Mouse (Mus musculus) left cerebral cortex, postnatal 4 days (tissue): ENCODE results near the gene Tnpo1. TPM values are rescaled to one million over a fixed set of nuclear protein-coding genes. Genes with fewer than 3 reads are reported as not detected.
"Not testable (repeated sequence)": the region's sequence is repeated elsewhere in the genome, so short reads cannot be mapped to it uniquely, and the experiment has no call there.

Source experiments
- DNase-seq: peaks from one replicate; pipeline ENCODE4 v3.0.0-alpha.2; 2022
- intact Hi-C: fragments of 180-260 bp; cut with DNase I; formaldehyde crosslinking; loops from one replicate; pipeline ENCODE4 v1.15.1; 2025
- total RNA-seq, 2 experiments: library from RNA; stranded (reverse); gene quantifications; 2 replicates each; pipeline ENCODE4 v1.2.3; 2021

The Tnpo1 gene
- total RNA-seq, 2 experiments from 2014 or later, result 98.9 to 122 TPM

GRCm38 (mm10) chr13:98832451-98833450 is 93.4 kb downstream of the Tnpo1 start:
- intact Hi-C loops, result no loop called here

DNA sequence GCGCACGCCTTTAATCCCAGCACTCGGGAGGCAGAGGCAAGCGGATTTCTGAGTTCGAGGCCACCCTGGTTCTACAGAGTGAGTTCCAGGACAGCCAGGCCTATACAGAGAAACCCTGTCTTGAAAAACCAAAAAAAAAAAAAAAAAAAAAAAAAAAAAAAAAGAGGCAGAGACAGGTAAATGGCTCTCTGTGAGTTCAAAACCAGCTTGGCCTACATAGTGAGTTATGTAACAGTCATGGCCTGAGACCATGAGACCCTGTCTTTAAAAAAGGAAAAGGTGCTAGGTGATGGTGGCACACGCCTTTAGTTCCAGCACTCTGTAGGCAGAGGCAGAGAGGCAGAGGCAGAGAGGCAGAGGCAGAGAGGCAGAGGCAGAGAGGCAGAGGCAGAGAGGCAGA is 97.2 kb downstream of the Tnpo1 start:
- DNase-seq, intact Hi-C loops: not testable (repeated sequence)

More at GRCm38 (mm10) chr13:98832451-98833450, 93.4 kb downstream of the Tnpo1 start:
- no peak for DNase-seq

GRCm38 (mm10) chr13:98825574-98825973 is 100.6 kb downstream of the Tnpo1 start:
- DNase-seq, result no peak
- intact Hi-C loops, result no loop called here

DNA sequence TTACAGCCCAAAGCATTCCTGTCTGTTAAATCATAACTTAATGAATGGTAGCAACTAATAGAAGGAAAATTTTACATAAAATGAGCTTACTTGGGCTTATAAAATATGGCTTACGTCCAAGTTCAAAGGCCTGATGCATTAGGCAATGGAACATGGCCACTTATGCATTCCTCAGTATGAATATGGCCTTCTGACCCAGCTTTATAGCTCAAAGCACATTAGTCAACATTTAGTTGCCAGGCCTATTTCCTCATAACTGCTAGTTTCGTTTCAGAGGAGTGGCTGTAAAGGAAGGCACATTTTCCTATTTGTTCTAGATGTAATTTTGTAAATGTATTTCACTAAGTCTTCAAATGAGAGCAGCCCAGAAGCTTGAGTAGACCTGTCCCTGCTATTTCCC is 107.1 kb downstream of the Tnpo1 start:
- intact Hi-C loops, result no loop called here

DNA sequence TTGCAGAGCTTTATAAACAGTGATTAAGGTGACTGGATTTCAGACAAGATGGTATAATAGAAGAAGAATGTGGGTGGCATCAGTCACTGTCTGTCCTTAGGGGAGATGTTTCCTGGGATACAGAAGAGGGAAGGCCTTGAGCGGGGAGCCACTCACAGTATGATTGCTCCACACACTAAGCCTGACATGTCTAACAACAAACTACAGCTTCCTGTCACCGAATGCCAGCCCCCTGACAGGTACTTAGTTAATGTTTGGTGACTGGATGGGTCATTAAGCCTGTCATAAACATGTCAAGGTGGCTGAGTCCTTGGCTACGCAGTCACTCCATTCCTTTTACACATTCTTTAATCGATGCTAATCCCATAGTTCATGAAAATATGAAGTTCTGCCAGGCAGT is 108.0 kb downstream of the Tnpo1 start:
- intact Hi-C loops, result no loop called here

More for the DNA sequence above, 107.1 kb downstream of the Tnpo1 start:
- DNase-seq, result no peak

DNA sequence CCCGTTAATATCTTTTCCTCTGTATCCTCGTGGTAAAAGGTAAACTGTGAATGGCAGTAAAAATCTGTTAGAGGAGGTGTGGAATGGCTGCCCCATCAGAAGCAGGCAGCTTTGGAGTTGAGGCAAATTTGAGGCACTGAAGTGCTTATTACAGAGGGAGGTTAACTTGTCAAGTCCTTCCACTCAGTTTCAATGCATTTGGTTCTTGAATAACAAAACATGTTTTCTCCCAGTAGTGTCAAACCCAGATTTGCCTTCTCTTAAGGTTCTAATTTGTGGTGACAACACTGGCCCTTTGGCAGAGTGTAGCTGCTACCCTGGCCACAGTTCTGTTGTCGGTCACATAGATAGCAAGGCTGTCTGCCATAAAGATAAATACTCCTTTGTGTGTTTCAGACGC is 108.4 kb downstream of the Tnpo1 start:
- no peak for DNase-seq
- intact Hi-C loops, result no loop called here

More for the DNA sequence above, 108.0 kb downstream of the Tnpo1 start:
- DNase-seq, result no peak

DNA sequence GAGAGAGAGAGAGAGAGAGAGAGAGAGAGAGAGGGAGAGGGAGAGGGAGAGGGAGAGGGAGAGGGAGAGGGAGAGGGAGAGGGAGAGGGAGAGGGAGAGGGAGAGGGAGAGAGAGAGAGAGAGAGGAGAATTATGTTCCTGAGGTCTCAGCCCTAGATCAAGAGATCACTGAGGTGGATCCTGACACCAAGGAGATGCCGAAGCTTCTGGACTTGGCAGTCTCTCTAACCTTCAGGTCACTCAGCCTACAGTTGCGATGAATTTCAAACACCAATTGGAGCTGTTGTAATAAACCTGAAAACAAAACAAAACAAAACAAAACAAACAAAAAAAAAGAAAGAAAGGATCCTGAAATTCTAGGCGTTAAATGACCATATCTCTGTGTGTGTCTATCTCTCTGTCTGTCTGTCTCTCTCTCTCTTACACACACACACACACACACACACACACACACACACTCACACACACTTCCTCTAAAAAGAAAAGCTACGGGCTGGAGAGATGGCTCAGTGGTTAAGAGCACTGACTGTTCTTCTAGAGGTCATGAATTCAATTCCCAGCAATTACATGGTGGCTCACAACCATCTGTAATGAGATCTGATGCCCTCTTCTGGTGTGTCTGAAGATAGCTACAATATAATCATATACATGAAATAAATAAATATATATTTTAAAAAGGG is 109.1 kb downstream of the Tnpo1 start:
- intact Hi-C loops, result not testable (repeated sequence)

DNA sequence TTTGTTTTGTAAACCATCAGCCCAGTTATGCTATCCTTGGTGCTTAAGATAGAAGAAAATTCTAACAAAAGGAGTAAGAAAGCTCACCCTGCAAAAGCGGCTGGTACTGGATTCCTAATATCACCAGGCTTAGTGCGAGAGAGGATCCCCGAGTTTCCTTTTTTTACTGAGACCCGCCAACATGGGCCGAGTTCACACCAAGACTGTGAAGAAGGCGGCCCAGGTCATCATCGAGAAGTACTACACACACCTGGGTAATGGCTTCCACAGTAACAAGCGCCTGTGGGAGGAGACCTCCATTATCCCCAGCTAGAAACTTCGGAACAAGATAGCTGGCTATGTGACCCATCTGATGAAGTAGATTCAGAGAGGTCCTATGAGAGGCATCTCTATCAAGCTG is 109.6 kb downstream of the Tnpo1 start:
- DNase-seq, result no peak

More for the DNA sequence above, 109.1 kb downstream of the Tnpo1 start:
- not testable (repeated sequence) for DNase-seq

GRCm38 (mm10) chr13:98815147-98815785 is 110.9 kb downstream of the Tnpo1 start, which contains the start of gene Fcho2:
Gene Fcho2, minus strand, starts transcription at chr13:98815449.
- peak; percentile 97 for DNase-seq
- intact Hi-C loops, result no loop called here

More for the DNA sequence above, 109.6 kb downstream of the Tnpo1 start:
- intact Hi-C loops, result no loop called here

- DNase-seq, result peak; percentile 36
- intact Hi-C loops, result no loop called here
These were observed 111.7 kb downstream of the Tnpo1 start for GRCm38 (mm10) chr13:98814275-98815040.

- DNase-seq, result no peak
- intact Hi-C loops, result no loop called here
These were observed 112.4 kb downstream of the Tnpo1 start for GRCm38 (mm10) chr13:98813596-98814274.

DNA sequence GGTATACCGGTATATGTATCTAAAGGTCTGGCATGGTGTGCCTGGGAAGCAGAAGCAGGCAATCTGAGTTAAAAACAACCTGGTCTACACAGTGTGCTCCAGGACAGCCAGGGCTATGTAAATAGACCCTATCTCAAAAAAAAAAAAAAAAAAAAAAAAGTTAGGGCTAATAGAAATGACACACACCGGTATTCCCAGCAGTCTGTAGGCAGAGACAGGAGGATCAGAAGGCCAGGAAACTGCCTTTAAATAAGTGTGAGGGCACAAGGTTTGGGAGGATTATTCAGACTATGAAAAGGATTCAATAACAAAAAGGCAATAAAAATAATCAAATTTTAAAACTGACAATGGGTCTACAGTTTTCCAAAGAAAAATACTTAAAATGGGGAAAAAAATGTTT is 113.0 kb downstream of the Tnpo1 start:
- intact Hi-C loops, result no loop called here
- no peak for DNase-seq

DNA sequence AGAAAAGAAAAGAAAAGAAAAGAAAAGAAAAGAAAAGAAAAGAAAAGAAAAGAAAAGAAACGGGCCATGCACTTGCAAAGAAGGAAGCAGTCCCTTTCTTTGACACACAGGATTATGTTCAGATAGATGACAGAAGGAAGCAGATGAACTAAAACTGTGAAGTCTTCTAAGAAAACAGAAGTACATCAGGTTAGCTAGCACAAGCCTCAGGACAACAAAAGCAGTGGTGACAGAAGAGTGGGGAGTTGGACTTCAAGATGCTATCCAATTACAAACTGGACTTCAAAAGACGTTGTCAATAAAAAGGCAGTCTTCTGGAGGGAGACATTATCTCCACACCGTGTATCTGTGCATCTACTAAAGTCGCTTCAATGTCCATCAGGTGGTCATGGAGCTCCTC is 113.9 kb downstream of the Tnpo1 start:
- intact Hi-C loops, result no loop called here
- no peak for DNase-seq

GRCm38 (mm10) chr13:98810143-98810542 is 116.0 kb downstream of the Tnpo1 start:
- intact Hi-C loops, result no loop called here
- no peak for DNase-seq

DNA sequence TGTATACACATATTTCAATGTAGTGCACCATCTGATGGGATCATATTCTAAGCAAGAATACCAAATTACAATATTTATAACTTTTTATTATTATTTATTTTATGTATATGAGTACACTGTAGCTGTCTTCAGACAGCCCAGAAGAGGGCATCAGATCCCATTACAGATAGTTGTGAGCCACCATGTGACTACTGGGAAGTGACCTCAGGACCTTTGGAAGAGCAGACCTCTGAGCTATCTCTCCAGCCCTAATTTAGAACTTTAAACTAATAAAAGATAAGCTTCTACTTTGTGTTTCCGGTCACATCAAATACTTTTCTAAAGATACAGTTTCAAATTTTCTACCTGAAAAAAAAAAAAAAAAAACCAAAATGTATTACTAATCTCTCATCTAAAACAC is 117.1 kb downstream of the Tnpo1 start:
- no peak for DNase-seq
- intact Hi-C loops, result no loop called here

DNA sequence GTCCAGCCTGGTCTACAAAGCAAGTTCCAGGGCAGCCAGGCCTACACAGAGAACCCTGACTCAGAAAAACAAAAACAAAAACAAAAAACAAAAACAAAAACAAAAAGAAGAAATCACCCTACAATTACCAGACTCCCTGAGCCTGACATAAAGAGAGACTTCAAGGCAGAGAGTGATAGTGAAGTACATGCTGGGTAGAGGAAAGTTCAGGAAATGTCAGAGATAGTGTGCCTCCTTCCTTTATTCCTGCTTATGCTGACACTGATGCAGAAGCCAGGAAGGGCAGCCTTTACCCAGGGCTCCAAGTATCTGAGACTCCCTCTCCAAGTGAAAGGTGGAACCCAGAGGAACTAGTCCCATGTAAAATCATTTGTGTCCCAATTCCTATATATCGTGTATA is 121.7 kb downstream of the Tnpo1 start:
- intact Hi-C loops, result no loop called here
- DNase-seq, result no peak

- intact Hi-C loops, result no loop called here
These were observed 122.5 kb downstream of the Tnpo1 start for GRCm38 (mm10) chr13:98803699-98804098.

GRCm38 (mm10) chr13:98802957-98803356 is 123.2 kb downstream of the Tnpo1 start:
- intact Hi-C loops, result no loop called here
- no peak for DNase-seq

More at GRCm38 (mm10) chr13:98803699-98804098, 122.5 kb downstream of the Tnpo1 start:
- DNase-seq, result no peak

- no peak for DNase-seq
- intact Hi-C loops, result no loop called here
These were observed 130.7 kb downstream of the Tnpo1 start for GRCm38 (mm10) chr13:98795511-98795910.

DNA sequence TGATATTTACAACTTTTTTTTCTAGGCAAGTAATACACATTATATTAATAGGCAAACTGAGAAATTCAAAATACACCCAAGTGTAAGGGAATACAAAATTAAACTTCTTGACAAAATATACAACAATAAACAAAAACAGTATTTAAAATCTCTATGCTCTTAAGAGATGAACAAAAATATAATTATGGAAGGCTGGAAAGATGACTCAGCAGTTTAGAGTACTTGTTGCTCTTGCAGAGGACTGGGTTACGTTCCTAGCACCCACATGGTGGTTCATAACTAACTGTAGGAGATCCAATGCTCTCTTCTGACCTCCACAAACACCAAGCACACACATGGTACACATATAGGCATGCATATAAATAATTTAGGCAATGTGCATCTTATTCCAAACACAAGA is 133.3 kb downstream of the Tnpo1 start:
- intact Hi-C loops, result no loop called here
- no peak for DNase-seq
